9 mouse cellular contexts compared by ENCODE assay signal in genomic region chr11:120612763-120613162, GRCm38 (mm10). TPM values are rescaled to one million over a fixed set of nuclear protein-coding genes. Genes with fewer than 3 reads are reported as not detected.
DNase-seq lines count a peak whose midpoint lies in the region; ATAC-seq lines count a peak whose summit lies in the region.
"Had no signal": no experiment of that assay in that cellular context is flagged by ENCODE, and none has a peak within 500 bp of the region (broad histone marks: within the 10 kb centered on the region; RNA-seq: fewer than 3 reads in every experiment).

No protein-coding gene starts in this region.

- H3K9me3 ChIP-seq in midbrain, embryonic 10.5 days (replicated peaks) = no peaks in the 10 kb centered on the region
- no peaks in the 10 kb centered on the region for H3K9me3 ChIP-seq in midbrain, embryonic 16.5 days (replicated peaks; ENCODE audit: control insufficient read depth, low read length, poor library complexity, severe bottlenecking)
- H3K9me3 ChIP-seq: neural tube, embryonic 13.5 days had no signal

- no peak overlapping the region for H3K9ac ChIP-seq in midbrain, embryonic 16.5 days (ENCODE audit: low read depth, low read length)
- H3K9ac ChIP-seq: neural tube, embryonic 13.5 days had no signal

- peaks cover 22% of the 10 kb centered on the region for H3K27me3 ChIP-seq in midbrain, embryonic 10.5 days (ENCODE audit: low read depth, poor library complexity, severe bottlenecking)
- no peaks in the 10 kb centered on the region; the same call in 1 of the 2 replicates for H3K27me3 ChIP-seq in midbrain, embryonic 16.5 days (ENCODE audit: control insufficient read depth, insufficient read depth, low read depth, low read length)

- peaks cover 68% of the 10 kb centered on the region for H3K36me3 ChIP-seq in midbrain, embryonic 10.5 days
- H3K36me3 ChIP-seq in midbrain, embryonic 16.5 days (ENCODE audit: control insufficient read depth, insufficient read depth, low read length) = peaks cover 31% of the 10 kb centered on the region; the same call in 1 of the 2 replicates

- H3K4me1 ChIP-seq in midbrain, embryonic 10.5 days = peaks cover 47% of the 10 kb centered on the region
- peaks cover 22% of the 10 kb centered on the region for H3K4me1 ChIP-seq in midbrain, embryonic 16.5 days (ENCODE audit: control insufficient read depth, insufficient read depth, low read length)

- intact Hi-C loops in left cerebral cortex, postnatal 25 days (cut with DNase I) = loop anchor here (2.0 kb wide), 1 partner anchor 124 kb away; no protein-coding TSS in a partner anchor

- no peak for ATAC-seq in midbrain, embryonic 16.5 days
- peak; percentile 69 for ATAC-seq in monocyte, adult 5-6 weeks (replicated peaks; ENCODE audit: insufficient number of reproducible peaks, low FRiP score, low TSS enrichment, poor library complexity, severe bottlenecking)

- H3K4me2 ChIP-seq in midbrain, embryonic 16.5 days (ENCODE audit: low read length) = no peak overlapping the region
- H3K4me2 ChIP-seq: neural tube, embryonic 13.5 days had no signal

- WGBS in midbrain, embryonic 10.5 days = 54% methylated on average over 6 of the region's 6 CpGs
- 47% methylated on average over 6 of the region's 6 CpGs for WGBS in midbrain, embryonic 16.5 days

- peak; percentile 72 for DNase-seq in midbrain, embryonic 10.5 days (ENCODE audit: low spot score)
- peak; percentile 85 for DNase-seq in NIH3T3 (ENCODE audit: low read depth)
- peak; percentile 95 to 96 for DNase-seq in cerebellum, postnatal 36 days
- DNase-seq in heart, adult 8-10 months (ENCODE audit: low spot score) = peak; percentile 59
- peak; percentile 54 to 55 for DNase-seq in left cerebral cortex, postnatal 25 days (ENCODE audit: low spot score in 2 of 2)
- DNase-seq in thymus, postnatal 36 days = peak; percentile 77 to 79

- H3K4me3 ChIP-seq in midbrain, embryonic 10.5 days = peak overlapping the region; percentile 16; the same call in 1 of the 2 replicates
- no peak overlapping the region for H3K4me3 ChIP-seq in midbrain, embryonic 16.5 days (ENCODE audit: low read depth, low read length)
- H3K4me3 ChIP-seq: neural tube, embryonic 13.5 days had no signal

- H3K27ac ChIP-seq in midbrain, embryonic 10.5 days (replicated peaks) = no peak overlapping the region
- no peak overlapping the region for H3K27ac ChIP-seq in midbrain, embryonic 16.5 days (ENCODE audit: low read length)
- H3K27ac ChIP-seq: neural tube, embryonic 13.5 days had no signal

RNA-seq across cellular contexts. Expression of gene Npb, which starts 4.5 kb away (rescaled TPM):
- polyA plus RNA-seq in midbrain, embryonic 10.5 days (2016; fragmentation: Nextera tagmentation; extraction: Ambion mirVana) = 0.65 and 0.66 TPM in 2 replicates
- not detected in 2 replicates for polyA plus RNA-seq in midbrain, embryonic 16.5 days (2015; fragmentation: Nextera tagmentation; extraction: Ambion mirVana)
- under 1 TPM in 1 of 4 experiments, not detected in 3; 0.73 TPM for total RNA-seq in heart, adult 8-10 months (2022)
- not detected for total RNA-seq in left cerebral cortex, postnatal 25 days (2021)
- total RNA-seq in monocyte, adult 5-6 weeks (2017) = not detected in 3 replicates

RNA-seq across cellular contexts. Expression of gene Pcyt2, which starts 5.0 kb away (rescaled TPM):
- 140 and 151 TPM in 2 replicates for polyA plus RNA-seq in midbrain, embryonic 10.5 days (2016; fragmentation: Nextera tagmentation; extraction: Ambion mirVana)
- 218 and 239 TPM in 2 replicates for polyA plus RNA-seq in midbrain, embryonic 16.5 days (2015; fragmentation: Nextera tagmentation; extraction: Ambion mirVana)
- 10 to 100 TPM; 48.1 to 64.4 (median 60.5) TPM for total RNA-seq in heart, adult 8-10 months (2022)
- total RNA-seq in left cerebral cortex, postnatal 25 days (2021) = 100 to 1,000 TPM; 120 to 141 TPM
- 26.9 to 43.7 TPM (median 32.9 TPM) in 3 replicates for total RNA-seq in monocyte, adult 5-6 weeks (2017)

RNA-seq across cellular contexts. Expression of gene Sirt7, which starts 12.3 kb away (rescaled TPM):
- 34.2 and 37.4 TPM in 2 replicates for polyA plus RNA-seq in midbrain, embryonic 10.5 days (2016; fragmentation: Nextera tagmentation; extraction: Ambion mirVana)
- 39.3 and 46.2 TPM in 2 replicates for polyA plus RNA-seq in midbrain, embryonic 16.5 days (2015; fragmentation: Nextera tagmentation; extraction: Ambion mirVana)
- total RNA-seq in heart, adult 8-10 months (2022) = 10 to 100 TPM in 1 of 4 experiments, 1 to 10 TPM in 3; 6.5 to 10.6 (median 7.6) TPM
- total RNA-seq in left cerebral cortex, postnatal 25 days (2021) = 10 to 100 TPM; 37.8 TPM
- 131 to 192 TPM (median 132 TPM) in 3 replicates for total RNA-seq in monocyte, adult 5-6 weeks (2017)

RNA-seq across cellular contexts. Expression of gene Anapc11, which starts 14.5 kb away (rescaled TPM):
- polyA plus RNA-seq in midbrain, embryonic 10.5 days (2016; fragmentation: Nextera tagmentation; extraction: Ambion mirVana) = 216 and 231 TPM in 2 replicates
- polyA plus RNA-seq in midbrain, embryonic 16.5 days (2015; fragmentation: Nextera tagmentation; extraction: Ambion mirVana) = 189 and 196 TPM in 2 replicates
- 10 to 100 TPM; 77.9 to 91.8 (median 84.8) TPM for total RNA-seq in heart, adult 8-10 months (2022)
- 10 to 100 TPM; 93.2 to 94.8 TPM for total RNA-seq in left cerebral cortex, postnatal 25 days (2021)
- total RNA-seq in monocyte, adult 5-6 weeks (2017) = 18.5 to 31.2 TPM (median 26.5 TPM) in 3 replicates

RNA-seq across cellular contexts. Expression of gene Alyref, which starts 14.6 kb away (rescaled TPM):
- polyA plus RNA-seq in midbrain, embryonic 10.5 days (2016; fragmentation: Nextera tagmentation; extraction: Ambion mirVana) = 605 and 647 TPM in 2 replicates
- 194 and 223 TPM in 2 replicates for polyA plus RNA-seq in midbrain, embryonic 16.5 days (2015; fragmentation: Nextera tagmentation; extraction: Ambion mirVana)
- total RNA-seq in heart, adult 8-10 months (2022) = 10 to 100 TPM; 32.3 to 51.0 (median 45.7) TPM
- 10 to 100 TPM; 59.9 to 61.2 TPM for total RNA-seq in left cerebral cortex, postnatal 25 days (2021)
- total RNA-seq in monocyte, adult 5-6 weeks (2017) = 78.4 to 113 TPM (median 112 TPM) in 3 replicates
